Mouse (Mus musculus) liver, postnatal 0 days (tissue): ENCODE measurements around the gene Rmnd5a.

Experiments used
- CTCF ChIP-seq: sonication (generic); IDR thresholded peaks from 2 replicates; pipeline ENCODE4 v1.5.1; 2016; ENCODE audit warnings: antibody characterized with exemption, low read depth
- EP300 ChIP-seq: IDR thresholded peaks from 2 replicates; pipeline ENCODE4 v1.6.1; 2016; ENCODE audit warnings: antibody characterized with exemption, low read depth, mild to moderate bottlenecking

- no peak for TF ChIP-seq CTCF
- TF ChIP-seq EP300, result no peak
These were observed 76.4 kb downstream of the Rmnd5a start for GRCm38 (mm10) chr6:71363995-71364394.
